Mouse (Mus musculus): ENCODE data around the gene Chst3. TPM values are rescaled to one million over a fixed set of nuclear protein-coding genes. Genes with fewer than 3 reads are reported as not detected.
"Not testable (repeated sequence)": the region's sequence is repeated elsewhere in the genome, so short reads cannot be mapped to it uniquely, and the experiment has no call there.

The Chst3 gene
- total and polyA plus RNA-seq, 3 experiments, result 4.4 to 12.2 (median 7.5) TPM

DNA sequence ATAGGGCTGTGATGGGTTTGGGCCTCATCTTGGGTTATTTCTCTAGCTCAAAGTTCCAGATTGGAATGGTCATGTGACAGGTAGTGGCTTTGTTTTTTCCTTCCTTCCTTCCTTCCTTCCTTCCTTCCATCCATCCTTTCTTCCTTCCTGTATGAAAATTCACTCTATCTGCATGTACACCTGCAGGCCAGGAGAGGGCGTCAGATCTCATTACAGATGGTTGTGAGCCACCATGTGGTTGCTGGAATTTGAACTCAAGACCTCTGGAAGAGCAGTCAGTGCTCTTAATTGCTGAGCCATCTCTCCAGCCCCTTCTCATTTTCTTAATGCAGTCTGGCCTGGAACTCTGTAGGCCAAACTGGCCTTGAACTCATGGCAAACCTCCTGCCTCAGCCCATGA, 83.0 kb downstream of the Chst3 start:
- H3K27ac ChIP-seq (ENCODE audit: insufficient read depth, low read depth); H3K4me2 ChIP-seq (ENCODE audit: insufficient read depth, low read depth, poor library complexity, severe bottlenecking); H3K27me3 ChIP-seq (replicated peaks); in situ Hi-C loops (cut with MboI; ENCODE audit: low pct_ligation_motif_present, low pct_unique_long_range_greater_than_20kb, low sequenced_read_pairs); H3K79me2 ChIP-seq (replicated peaks; ENCODE audit: control insufficient read depth, extremely low read depth, insufficient read depth, poor library complexity, severe bottlenecking); DNase-seq (ENCODE audit: extremely low read depth); H3K36me3 ChIP-seq (replicated peaks in 1 of 2; ENCODE audit: control insufficient read depth in 1 of 2, insufficient read depth in 1 of 2, low read length in 1 of 2); H3K4me3 ChIP-seq (replicated peaks in 1 of 3; ENCODE audit: low read depth in 2 of 3, low read length in 2 of 3, poor library complexity in 1 of 3); H3K9ac ChIP-seq (ENCODE audit: insufficient read depth, low read depth); H3K9me3 ChIP-seq (replicated peaks; ENCODE audit: low read length); dilution Hi-C loops (cut with MboI; ENCODE audit: extremely low pct_ligation_motif_present, extremely low pct_unique_long_range_greater_than_20kb, low sequenced_read_pairs): not testable (repeated sequence)
- TF ChIP-seq CTCF (conservative IDR thresholded peaks at IDR 0.05 in 1 of 2, IDR thresholded peaks at IDR 0.05 in 1 of 2; ENCODE audit: low read depth in 2 of 2, low read length in 2 of 2), result peak in 1 of 2 experiments; percentile 37; a peak in 2 of 4 replicates
- peaks cover 3 to 15% of the 10 kb centered on the region in 2 experiments; a peak in 2 of 4 replicates for H3K4me1 ChIP-seq (ENCODE audit: control insufficient read depth in 1 of 2, insufficient read depth in 2 of 2)

DNA sequence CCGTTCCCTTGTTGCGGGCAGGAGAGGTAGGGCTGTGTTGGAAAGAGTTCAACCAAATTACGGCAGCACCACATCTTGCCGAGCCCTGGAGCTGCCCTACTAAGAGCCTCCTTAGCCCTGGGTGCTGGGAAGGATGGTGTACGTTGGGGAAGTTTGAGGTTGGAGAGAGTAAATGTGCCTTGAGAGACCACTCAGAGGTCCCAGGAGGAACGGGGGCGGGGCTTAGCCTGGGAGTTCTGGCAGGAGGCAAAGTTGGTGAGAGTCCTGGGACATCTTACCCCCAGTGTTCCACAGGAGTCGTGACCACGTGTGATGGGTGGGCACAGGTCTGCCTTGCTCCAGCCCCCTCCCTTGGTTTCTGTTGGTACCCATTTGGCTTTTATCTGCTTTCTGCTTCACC, 84.9 kb downstream of the Chst3 start:
- no peak overlapping the region for H3K27ac ChIP-seq (ENCODE audit: insufficient read depth, low read depth)
- H3K9ac ChIP-seq (ENCODE audit: insufficient read depth, low read depth), result no peak overlapping the region
- no peak for TF ChIP-seq MAX (IDR thresholded peaks at IDR 0.05; ENCODE audit: low read length)
- no peak for TF ChIP-seq NELFE (IDR thresholded peaks at IDR 0.05; ENCODE audit: low read depth, low read length)
- TF ChIP-seq TBP (conservative IDR thresholded peaks at IDR 0.05; ENCODE audit: low read depth, low read length), result no peak
- TF ChIP-seq JUND (conservative IDR thresholded peaks at IDR 0.05; ENCODE audit: low read depth, low read length), result no peak
- TF ChIP-seq TCF12 (IDR thresholded peaks at IDR 0.05; ENCODE audit: low read depth, low read length), result no peak
- TF ChIP-seq BHLHE40 (IDR thresholded peaks at IDR 0.05; ENCODE audit: low read depth, low read length), result no peak
- no peak for TF ChIP-seq ZNF384 (IDR thresholded peaks at IDR 0.05; ENCODE audit: low read depth, low read length)
- TF ChIP-seq HCFC1 (IDR thresholded peaks at IDR 0.05; ENCODE audit: low read depth, low read length), result no peak
- TF ChIP-seq USF1 (IDR thresholded peaks at IDR 0.05; ENCODE audit: low read depth, low read length), result no peak
- no peak for TF ChIP-seq SIN3A (IDR thresholded peaks at IDR 0.05; ENCODE audit: low read length)
- TF ChIP-seq EP300 (IDR thresholded peaks at IDR 0.05; ENCODE audit: low read length), result no peak
- TF ChIP-seq MAZ (IDR thresholded peaks at IDR 0.05; ENCODE audit: low read depth, low read length), result no peak
- TF ChIP-seq RCOR1 (conservative IDR thresholded peaks at IDR 0.05; ENCODE audit: low read depth, low read length), result no peak
- H3K4me2 ChIP-seq (ENCODE audit: insufficient read depth, low read depth, poor library complexity, severe bottlenecking), result no peak overlapping the region
- dilution Hi-C loops (cut with MboI; ENCODE audit: extremely low pct_ligation_motif_present, extremely low pct_unique_long_range_greater_than_20kb, low sequenced_read_pairs), result no loop called here
- no peaks in the 10 kb centered on the region for H3K79me2 ChIP-seq (replicated peaks; ENCODE audit: control insufficient read depth, extremely low read depth, insufficient read depth, poor library complexity, severe bottlenecking)
- no peaks in the 10 kb centered on the region for H3K9me3 ChIP-seq (replicated peaks; ENCODE audit: low read length)
- H3K36me3 ChIP-seq (replicated peaks in 1 of 2; ENCODE audit: control insufficient read depth in 1 of 2, insufficient read depth in 1 of 2, low read length in 1 of 2), result no peaks in the 10 kb centered on the region
- no peak for DNase-seq (ENCODE audit: extremely low read depth)
- in situ Hi-C loops (cut with MboI; ENCODE audit: low pct_ligation_motif_present, low pct_unique_long_range_greater_than_20kb, low sequenced_read_pairs), result no loop called here
- peaks cover 3 to 26% of the 10 kb centered on the region in 2 experiments; a peak in 2 of 4 replicates for H3K4me1 ChIP-seq (ENCODE audit: control insufficient read depth in 1 of 2, insufficient read depth in 2 of 2)
- H3K27me3 ChIP-seq (replicated peaks), result no peaks in the 10 kb centered on the region
- H3K4me3 ChIP-seq (replicated peaks in 1 of 3; ENCODE audit: low read depth in 2 of 3, low read length in 2 of 3, poor library complexity in 1 of 3), result no peak overlapping the region

DNA sequence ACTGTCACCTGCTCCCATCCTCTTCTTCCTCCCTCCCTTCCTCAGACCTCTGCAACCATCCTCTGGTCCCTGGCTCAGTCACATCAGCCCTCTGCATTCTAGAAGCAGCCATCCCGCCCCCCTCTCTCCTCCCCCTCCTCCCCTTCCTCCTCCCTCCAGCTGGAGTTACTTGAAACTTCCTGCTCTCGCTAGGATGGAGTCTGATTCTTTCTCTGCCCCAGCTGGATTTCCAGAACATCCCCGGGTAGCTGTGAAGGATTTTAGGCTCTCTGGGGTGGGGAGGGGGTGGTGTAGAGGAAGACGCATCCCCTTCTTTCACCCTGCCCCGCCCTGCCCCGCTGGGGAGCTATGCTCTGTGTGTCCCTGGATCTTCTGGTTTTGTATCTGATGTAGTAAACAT, 85.6 kb downstream of the Chst3 start:
- DNase-seq (ENCODE audit: extremely low read depth), result no peak
- H3K36me3 ChIP-seq (replicated peaks in 1 of 2; ENCODE audit: control insufficient read depth in 1 of 2, insufficient read depth in 1 of 2, low read length in 1 of 2), result no peaks in the 10 kb centered on the region
- no peak overlapping the region for H3K9ac ChIP-seq (ENCODE audit: insufficient read depth, low read depth)
- peaks cover under 1 to 26% of the 10 kb centered on the region in 2 experiments; a peak in 2 of 4 replicates for H3K4me1 ChIP-seq (ENCODE audit: control insufficient read depth in 1 of 2, insufficient read depth in 2 of 2)
- H3K27ac ChIP-seq (ENCODE audit: insufficient read depth, low read depth), result no peak overlapping the region
- dilution Hi-C loops (cut with MboI; ENCODE audit: extremely low pct_ligation_motif_present, extremely low pct_unique_long_range_greater_than_20kb, low sequenced_read_pairs), result no loop called here
- H3K4me2 ChIP-seq (ENCODE audit: insufficient read depth, low read depth, poor library complexity, severe bottlenecking), result no peak overlapping the region
- in situ Hi-C loops (cut with MboI; ENCODE audit: low pct_ligation_motif_present, low pct_unique_long_range_greater_than_20kb, low sequenced_read_pairs), result no loop called here
- TF ChIP-seq BHLHE40 (IDR thresholded peaks at IDR 0.05; ENCODE audit: low read depth, low read length) (no peak), MXI1 (IDR thresholded peaks at IDR 0.05; ENCODE audit: low read depth, low read length) (no peak), RCOR1 (conservative IDR thresholded peaks at IDR 0.05; ENCODE audit: low read depth, low read length) (no peak), MEF2A (IDR thresholded peaks at IDR 0.05; ENCODE audit: borderline replicate concordance, low read depth, low read length) (no peak), JUND (conservative IDR thresholded peaks at IDR 0.05; ENCODE audit: low read depth, low read length) (no peak), JUN (IDR thresholded peaks at IDR 0.05; ENCODE audit: insufficient read depth, low read depth, low read length) (no peak), TBP (conservative IDR thresholded peaks at IDR 0.05; ENCODE audit: low read depth, low read length) (no peak), CHD2 (IDR thresholded peaks at IDR 0.05; ENCODE audit: low read length) (no peak), ZC3H11A (IDR thresholded peaks at IDR 0.05; ENCODE audit: low read depth, low read length) (no peak), MYC (IDR thresholded peaks at IDR 0.05; ENCODE audit: low read depth, low read length) (no peak), RAD21 (IDR thresholded peaks at IDR 0.05; ENCODE audit: low read depth, low read length) (no peak)
- H3K9me3 ChIP-seq (replicated peaks; ENCODE audit: low read length), result no peaks in the 10 kb centered on the region
- no peak overlapping the region for H3K4me3 ChIP-seq (replicated peaks in 1 of 3; ENCODE audit: low read depth in 2 of 3, low read length in 2 of 3, poor library complexity in 1 of 3)
- no peaks in the 10 kb centered on the region for H3K79me2 ChIP-seq (replicated peaks; ENCODE audit: control insufficient read depth, extremely low read depth, insufficient read depth, poor library complexity, severe bottlenecking)
- no peaks in the 10 kb centered on the region for H3K27me3 ChIP-seq (replicated peaks)
